Mouse (Mus musculus) monocyte, adult 5-6 weeks (primary cell): Measurements from ENCODE around the gene Stk32b. TPM values are rescaled to one million over a fixed set of nuclear protein-coding genes. Genes with fewer than 3 reads are reported as not detected.

ENCODE experiments used
- ATAC-seq: fragments of 153-309, 156-312 bp; replicated peaks from 2 replicates; pipeline ENCODE4 v1.8.0; 2017; ENCODE audit warnings: mild to moderate bottlenecking; ENCODE audit not compliant: low TSS enrichment, insufficient number of reproducible peaks, severe bottlenecking, poor library complexity, low FRiP score
- total RNA-seq: library from RNA; stranded (forward); fragments of 200-1000, 200-491, 200-594 nt; gene quantifications from 3 replicates; pipeline ENCODE4 v1.2.3, GENCODE M21; 2017

Stk32b gene
- not detected in 3 replicates for total RNA-seq

- ATAC-seq: no peak
These were observed at the start of gene Stk32b for GRCm38 (mm10) chr5:37716505-37717372. Stk32b (minus strand) TSS chr5:37717171.

DNA sequence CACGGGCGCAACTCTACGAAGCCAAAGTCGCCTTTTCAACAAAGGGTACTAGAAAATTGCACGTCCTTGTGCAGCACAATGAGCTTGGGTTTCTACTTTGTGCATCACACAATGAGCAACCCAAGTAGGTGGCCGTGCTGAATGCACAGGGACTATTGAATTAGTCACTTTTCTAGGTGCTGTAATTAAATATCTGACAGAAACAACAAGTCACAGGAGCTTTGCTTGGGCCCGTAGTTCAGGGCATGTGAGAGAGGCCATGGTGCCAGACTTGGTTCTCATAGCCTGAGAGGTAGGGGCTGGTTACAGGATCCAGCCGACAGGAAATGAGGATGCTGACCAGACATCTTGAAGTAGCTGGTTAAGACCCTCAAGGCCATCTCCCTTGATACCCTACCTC, 48.9 kb upstream of the Stk32b start:
- ATAC-seq: no peak

- ATAC-seq: no peak
These were observed 45.1 kb upstream of the Stk32b start for GRCm38 (mm10) chr5:37762046-37762445.

DNA sequence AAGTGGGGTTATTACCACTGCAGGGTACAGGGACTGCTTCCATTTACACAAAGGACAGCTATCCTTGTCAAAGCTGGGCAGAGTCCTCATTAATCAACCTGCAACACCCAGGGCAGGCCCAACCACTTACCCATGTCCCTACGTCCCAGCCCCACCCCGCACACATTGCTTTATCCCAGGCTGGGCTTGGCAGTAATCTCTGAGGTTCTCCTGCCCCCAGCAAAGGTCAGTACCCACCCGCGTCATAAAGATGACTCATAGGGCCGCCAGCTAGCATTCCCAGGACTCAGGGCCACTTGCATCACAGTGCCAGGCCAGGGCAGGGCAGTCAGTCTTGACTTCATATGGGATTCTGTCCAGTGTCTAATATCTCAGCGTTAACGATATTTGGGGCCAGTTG, 36.4 kb upstream of the Stk32b start:
- no peak for ATAC-seq

- no peak for ATAC-seq
These were observed 35.3 kb upstream of the Stk32b start for GRCm38 (mm10) chr5:37752027-37752967.

- ATAC-seq: no peak
These were observed 27.1 kb upstream of the Stk32b start for GRCm38 (mm10) chr5:37743889-37744707.

DNA sequence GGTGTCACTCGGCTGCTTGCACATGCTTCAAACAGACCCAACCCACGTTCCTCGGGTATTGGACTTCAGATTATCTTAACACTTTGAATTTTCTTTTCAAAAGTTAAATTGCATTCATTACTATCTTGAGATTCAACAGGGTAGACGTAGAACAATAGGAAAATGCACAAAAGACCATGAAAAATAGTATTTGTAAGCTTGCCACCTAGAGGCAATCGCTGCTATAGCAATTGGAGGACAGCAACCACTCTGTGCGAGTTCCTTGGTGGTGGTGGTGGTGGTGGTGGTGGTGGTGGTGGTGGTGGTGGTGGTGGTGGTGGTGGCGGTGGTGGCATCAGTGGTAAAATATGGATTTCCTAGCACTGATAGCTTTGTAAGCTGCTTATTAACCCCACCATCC, 19.2 kb upstream of the Stk32b start:
- no peak for ATAC-seq

GRCm38 (mm10) chr5:37735224-37735623, 18.3 kb upstream of the Stk32b start, which contains the start of gene Cytl1:
Cytl1 (plus strand) TSS chr5:37735519.
- ATAC-seq: no peak

DNA sequence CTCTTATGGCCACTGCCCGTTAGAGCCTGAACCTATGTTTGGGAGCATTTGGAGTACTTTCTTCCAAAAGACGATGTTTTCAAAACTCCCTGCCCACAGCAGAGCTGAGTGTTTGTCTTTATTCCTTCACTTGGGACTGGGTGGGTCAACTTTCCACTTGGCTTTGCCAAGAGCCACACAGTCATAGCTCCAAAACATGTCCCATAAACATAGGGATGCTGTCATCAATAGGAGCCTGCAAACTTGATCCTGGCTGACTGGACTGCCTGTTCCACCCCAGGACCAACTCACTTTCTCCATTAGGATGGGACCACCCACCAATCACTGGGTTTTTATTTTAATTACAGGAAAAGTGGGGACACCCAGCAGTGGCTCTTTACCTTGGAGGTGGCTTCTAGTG, 13.8 kb upstream of the Stk32b start:
- ATAC-seq: no peak

DNA sequence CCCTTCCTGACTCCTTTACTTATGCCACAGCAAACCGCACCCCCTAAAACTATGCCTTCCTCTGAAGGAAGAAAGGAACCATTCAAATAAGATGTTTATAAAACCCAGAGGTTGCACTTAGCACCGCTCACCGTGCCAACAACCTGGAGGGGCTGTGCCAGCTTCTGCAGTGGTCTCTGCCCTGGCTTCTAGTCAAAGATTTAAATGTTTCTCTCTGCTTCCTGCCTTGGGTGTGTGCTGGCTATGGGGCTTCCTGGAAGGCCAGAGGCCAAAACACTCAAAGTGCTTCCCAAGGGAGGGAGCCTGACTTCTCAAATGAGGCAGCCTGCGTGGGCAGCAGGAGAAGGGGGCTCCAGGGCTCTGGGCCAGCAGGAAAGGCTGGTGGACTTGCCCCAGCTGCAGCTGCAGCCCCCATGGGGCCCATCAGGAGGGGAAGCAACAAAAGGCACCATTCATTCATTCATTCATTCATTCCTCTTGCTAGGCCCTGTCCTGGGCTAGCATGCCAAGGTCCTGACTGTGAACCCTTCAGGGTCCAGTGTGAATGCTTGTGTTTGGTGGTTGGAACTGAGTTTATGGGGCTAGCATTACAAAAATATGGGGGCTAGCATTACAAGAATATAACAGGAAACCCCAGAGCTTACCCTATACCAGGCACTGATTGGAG, 8.4 kb upstream of the Stk32b start:
- ATAC-seq: no peak

DNA sequence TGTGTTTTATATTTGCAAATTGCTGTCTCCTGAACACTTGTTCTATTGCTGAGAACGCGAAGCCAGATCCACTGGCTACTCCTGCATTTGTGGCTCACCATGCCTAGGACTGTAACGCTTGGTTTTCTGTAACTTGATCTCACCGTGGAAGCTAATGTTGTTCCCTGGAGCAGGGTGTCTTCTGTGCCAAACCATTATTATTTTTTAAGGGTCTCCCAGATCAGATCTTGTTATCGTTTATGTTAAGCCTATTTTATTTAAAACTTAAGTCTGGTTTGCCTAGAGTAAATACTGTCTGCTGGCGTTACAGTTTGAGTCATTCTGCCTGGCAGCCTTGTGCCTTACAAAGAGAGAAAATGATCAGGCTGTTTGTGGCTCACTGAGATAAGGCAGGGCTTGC, 3.7 kb upstream of the Stk32b start:
- ATAC-seq: no peak

- ATAC-seq: no peak
These were observed 503 bp upstream of the Stk32b start for GRCm38 (mm10) chr5:37717384-37717963.

- no peak for ATAC-seq
These were observed 7.6 kb downstream of the Stk32b start for GRCm38 (mm10) chr5:37709257-37709904.

GRCm38 (mm10) chr5:37708124-37708523, 8.8 kb downstream of the Stk32b start:
- no peak for ATAC-seq

GRCm38 (mm10) chr5:37704962-37705361, 12.0 kb downstream of the Stk32b start:
- ATAC-seq: no peak

- ATAC-seq: no peak
These were observed 17.2 kb downstream of the Stk32b start for GRCm38 (mm10) chr5:37699757-37700156.

DNA sequence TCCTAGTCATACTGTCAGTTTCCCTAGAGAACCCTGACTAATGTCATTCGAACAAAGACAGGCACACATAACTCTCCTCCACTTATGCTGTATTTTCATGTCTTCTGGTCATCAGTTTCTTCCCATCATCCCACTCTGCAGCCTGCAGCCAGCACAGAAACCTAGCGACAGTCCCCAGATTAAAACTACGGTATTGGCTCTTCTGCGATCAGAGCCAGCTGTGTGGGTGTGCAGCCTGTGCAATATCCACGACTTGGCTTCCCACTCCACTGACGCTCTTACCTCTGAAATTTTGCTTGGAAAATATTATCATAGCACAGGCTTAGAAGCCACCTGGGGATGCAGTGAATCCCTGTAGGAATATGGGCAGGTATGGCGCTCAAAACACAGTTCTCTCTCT, 19.7 kb downstream of the Stk32b start:
- ATAC-seq: no peak
